Mouse (Mus musculus): Measurements from ENCODE around the gene Sacm1l.
A peak's percentile ranks its signal among the peaks of the same experiment; 100 is the strongest.

Gene Sacm1l

DNA sequence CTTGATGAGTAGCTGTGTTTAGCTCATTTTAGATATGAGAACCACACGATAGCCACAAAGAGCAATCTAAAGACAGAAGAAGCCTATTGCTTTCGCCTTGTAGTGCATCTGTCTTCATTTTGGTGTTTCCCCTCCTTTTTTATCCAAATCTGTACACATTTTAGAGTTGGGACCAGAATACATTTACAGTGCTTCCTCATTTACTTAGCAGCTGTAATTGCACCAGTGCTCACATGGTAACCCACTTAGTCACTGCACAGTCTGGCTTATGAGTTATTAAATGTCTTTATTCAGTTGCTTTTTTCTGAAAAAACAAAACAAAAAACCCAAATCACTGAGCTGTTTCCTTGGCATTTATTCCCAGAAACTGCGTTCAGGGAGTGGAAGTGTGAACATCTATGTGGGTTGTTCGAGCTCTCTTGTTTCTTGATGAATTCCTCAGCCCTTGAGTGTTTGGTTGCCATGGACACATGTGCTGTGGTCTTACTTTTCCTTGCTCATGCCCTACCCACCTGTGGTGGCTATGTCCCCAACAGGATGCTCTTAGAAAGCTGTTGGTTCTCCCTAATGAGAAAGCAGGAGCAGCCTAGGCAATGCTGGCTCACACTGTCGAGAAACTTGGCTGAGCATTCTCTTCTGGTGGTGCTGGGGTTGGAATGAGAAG lies 26.3 kb upstream of the Sacm1l start:
- TF ChIP-seq GATA4 (IDR thresholded peaks at IDR 0.05; ENCODE audit: insufficient replicate concordance, low read length): no peak

DNA sequence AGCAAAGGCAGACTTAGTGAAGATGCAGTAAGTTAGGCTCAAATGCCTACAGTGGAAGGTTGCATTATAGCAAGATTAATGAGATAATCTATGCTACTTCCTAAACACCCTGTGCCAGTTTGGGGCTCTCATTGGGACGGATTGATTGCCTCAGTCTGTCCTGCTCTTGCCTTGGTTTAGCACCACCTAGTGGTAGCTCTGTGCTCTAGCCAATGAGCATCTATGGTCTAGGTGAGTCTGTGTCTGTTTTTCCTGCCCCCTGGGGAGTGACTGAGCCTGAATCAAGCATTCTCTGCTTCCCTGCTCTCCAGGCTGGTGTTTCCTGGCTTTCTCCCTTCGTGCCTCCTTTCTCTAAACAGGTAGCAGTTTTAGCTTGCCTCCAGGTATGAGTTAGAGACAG lies 25.2 kb upstream of the Sacm1l start:
- TF ChIP-seq GATA4 (IDR thresholded peaks at IDR 0.05; ENCODE audit: insufficient replicate concordance, low read length): no peak

DNA sequence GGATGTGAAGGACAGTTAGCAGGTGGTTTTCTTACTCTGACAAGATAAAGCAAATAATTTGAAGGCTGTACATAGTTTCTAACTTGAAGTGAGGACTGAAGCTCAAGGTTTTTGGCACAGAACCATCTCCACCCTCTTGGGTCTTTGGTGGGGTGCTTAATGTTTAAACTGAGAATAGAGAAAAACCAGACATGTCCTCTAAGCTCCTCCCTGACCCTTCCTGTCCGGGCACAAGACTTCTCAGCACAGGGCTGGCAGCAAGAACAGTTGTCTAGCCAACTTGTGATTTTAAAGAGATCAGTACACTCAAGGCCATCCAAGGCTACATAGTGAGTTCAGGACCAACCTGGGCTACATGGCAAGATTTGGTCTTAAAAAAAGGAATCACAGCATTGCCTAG lies 24.0 kb upstream of the Sacm1l start:
- no peak for TF ChIP-seq GATA4 (IDR thresholded peaks at IDR 0.05; ENCODE audit: insufficient replicate concordance, low read length)

DNA sequence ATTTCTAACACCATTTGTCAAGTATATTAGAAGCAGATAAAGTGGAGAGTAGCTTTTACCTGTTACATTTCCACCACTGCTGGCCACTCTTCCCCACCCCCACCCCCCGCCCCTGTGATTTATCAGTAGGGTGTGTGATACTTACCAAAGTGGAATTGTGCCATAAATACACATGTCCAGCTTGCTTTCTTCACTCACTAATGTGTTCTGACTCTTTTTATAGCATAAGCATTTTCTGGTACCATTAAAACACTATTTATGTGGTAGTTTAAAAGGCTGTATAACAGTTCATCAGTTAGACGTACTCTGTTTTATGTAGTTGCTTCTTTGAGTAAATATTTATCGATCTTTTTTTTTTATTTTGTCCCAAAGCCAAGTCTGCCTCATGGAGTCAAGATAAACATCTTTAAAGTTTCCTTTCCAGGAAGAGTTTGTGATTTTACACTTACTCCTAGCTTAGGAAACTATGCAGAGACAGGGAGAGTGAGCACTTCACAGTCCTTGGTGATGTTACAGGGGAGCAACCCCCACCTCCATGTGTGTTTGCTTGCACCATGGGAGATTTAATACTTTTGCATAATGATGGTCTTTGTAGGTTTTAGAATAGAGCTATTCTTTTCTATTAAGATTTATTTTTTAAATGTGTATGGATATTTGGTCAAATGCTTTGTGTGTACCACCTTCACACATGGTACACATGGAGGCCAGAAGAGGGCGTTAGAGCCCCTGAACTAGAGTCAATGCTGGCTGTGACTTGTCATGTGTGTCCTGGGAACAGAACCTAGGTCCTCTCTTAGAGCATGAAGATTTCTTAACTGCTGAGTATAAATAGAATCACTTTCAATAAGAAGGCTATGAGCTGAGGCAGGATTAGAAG lies 23.1 kb upstream of the Sacm1l start:
- TF ChIP-seq GATA4 (IDR thresholded peaks at IDR 0.05; ENCODE audit: insufficient replicate concordance, low read length): no peak

DNA sequence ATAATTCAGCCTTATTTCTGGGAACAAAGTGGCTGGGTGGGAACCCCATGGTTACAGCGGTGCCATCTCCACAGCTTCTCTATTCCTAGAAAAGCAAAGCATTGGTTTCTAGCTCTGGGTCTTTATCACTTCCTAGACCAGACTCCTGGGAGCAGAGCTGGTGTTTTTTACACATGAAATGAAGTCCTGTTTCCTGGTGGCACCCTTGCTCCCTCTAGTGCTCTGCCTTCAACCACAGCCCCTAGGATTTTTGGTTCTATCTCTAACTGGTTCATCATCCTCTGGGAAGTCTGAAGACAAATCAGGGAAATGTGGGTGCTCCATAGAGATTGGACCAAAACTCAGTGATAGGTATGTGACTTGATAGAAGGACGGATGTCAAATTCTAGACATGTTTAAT lies 22.2 kb upstream of the Sacm1l start:
- no peak for TF ChIP-seq GATA4 (IDR thresholded peaks at IDR 0.05; ENCODE audit: insufficient replicate concordance, low read length)

DNA sequence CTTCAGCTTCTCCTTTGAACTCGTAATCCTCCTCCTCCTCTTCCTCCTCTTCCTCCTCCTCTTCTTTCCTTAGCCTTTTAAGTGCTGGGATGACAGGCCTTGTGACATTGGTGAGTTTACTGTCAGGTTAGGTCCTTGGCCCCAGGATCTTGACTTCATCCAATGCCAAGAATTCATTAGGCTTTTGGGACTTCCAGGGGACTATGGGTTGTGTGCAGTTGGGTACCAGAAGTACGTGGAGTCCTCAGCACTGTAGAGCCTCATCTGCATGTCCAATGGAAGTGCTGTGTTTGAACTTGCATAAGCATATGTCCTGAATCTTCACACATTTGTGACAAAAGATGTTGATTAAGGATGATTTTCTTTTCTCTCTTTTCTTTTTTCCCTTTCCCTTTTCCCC lies 20.6 kb upstream of the Sacm1l start:
- no peak for TF ChIP-seq GATA4 (IDR thresholded peaks at IDR 0.05; ENCODE audit: insufficient replicate concordance, low read length)

DNA sequence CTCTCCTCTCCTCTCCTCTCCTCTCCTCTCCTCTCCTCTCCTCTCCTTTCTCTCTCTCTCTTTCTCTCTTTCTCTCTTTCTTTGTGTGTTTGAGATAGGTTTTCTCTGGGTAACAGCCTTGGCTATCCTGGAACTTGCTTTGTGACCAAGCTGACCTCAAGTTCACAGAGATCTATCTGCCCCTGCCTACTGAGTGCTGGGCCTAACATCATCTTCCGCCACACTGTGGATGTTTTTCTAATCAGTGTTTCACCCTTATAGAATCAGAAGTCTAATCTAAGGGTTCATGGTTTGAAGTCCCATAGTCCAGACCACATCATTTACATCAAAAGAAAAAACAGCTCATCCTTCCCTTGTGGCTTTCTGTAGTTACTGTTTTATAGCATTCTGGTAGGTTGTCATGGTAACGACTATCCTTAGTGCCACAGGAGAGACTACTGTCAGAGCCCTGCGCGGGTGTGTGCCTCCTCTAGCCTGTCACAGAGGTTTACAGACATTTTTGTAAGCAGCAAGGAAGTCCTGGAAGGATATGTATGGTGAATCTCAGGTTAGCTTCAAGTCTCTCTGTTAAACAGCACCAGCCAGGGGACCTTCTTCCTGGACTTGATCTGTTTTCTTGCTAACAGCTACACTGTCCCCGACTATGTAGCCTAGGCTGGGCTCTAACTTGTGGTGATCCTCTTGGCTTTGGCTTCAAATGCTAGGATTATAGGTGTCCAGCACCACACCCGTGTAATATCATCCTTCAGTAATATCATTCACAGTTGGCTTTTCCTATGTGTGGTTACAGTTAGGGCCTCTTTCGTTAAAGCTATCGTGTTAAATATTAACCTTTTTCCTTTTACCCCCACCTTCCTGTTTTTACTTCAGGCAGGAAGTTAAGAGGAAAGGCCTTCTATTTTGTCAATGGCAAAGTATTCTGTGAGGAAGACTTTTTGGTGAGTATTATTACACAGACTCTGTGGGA lies 19.6 kb upstream of the Sacm1l start:
- TF ChIP-seq GATA4 (IDR thresholded peaks at IDR 0.05; ENCODE audit: insufficient replicate concordance, low read length): no peak

DNA sequence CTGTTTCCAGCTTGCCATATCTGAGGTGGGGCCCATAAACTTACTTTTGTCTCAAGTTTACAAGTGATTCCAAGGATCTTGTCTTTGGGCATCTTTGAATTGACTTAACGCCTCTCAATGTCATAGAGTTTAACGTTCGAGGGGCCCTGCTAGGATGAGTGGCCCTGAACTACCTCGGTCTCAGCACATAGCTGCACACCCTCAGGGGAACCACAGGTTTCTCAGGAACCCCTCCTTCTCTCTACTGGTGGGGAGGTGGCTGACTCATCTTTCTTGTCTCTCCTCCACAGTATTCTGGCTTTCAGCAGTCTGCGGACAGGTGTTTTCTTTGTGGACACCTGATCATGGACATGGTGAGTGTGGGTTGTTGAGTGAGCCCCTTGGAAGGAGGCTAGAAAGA lies 18.6 kb upstream of the Sacm1l start:
- no peak for TF ChIP-seq GATA4 (IDR thresholded peaks at IDR 0.05; ENCODE audit: insufficient replicate concordance, low read length)

DNA sequence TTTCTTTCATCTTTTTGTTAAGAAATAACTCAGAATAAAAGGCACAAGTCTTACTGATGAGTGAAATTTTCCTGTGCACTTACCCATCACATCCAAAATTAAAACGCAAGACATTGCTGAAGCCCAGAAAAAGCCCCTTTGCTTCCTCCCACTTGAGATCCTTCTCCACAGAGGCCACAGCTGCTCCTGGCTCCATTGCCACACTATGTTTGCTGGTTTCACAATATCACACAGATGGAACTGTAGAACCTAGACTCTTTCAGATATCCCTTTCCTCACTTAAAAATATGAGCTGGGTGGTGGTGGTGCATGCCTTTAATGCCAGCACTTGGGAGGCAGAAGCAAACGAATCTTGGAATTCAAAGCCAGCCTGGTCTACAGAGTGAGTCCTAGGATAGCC lies 17.1 kb upstream of the Sacm1l start:
- TF ChIP-seq GATA4 (IDR thresholded peaks at IDR 0.05; ENCODE audit: insufficient replicate concordance, low read length): no peak

DNA sequence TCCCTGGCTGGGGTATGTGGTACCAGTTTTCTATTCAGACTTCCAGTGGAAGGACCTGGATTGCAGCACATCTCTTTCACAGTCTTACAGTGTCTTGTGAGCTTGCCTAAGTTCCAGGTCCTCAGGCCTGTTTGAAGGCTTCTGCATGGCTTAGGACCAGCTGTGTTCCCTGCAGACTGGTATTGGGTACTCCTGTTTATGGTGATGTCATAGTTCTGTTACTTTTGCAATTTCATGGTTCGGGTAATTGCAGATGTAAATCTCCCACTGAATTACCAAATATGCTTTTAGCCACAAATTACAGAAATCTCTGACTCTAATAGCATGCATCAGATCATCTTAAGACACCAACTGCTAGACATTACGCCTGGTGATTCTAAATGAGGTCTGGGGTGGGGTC lies 14.5 kb upstream of the Sacm1l start:
- no peak for TF ChIP-seq GATA4 (IDR thresholded peaks at IDR 0.05; ENCODE audit: insufficient replicate concordance, low read length)

DNA sequence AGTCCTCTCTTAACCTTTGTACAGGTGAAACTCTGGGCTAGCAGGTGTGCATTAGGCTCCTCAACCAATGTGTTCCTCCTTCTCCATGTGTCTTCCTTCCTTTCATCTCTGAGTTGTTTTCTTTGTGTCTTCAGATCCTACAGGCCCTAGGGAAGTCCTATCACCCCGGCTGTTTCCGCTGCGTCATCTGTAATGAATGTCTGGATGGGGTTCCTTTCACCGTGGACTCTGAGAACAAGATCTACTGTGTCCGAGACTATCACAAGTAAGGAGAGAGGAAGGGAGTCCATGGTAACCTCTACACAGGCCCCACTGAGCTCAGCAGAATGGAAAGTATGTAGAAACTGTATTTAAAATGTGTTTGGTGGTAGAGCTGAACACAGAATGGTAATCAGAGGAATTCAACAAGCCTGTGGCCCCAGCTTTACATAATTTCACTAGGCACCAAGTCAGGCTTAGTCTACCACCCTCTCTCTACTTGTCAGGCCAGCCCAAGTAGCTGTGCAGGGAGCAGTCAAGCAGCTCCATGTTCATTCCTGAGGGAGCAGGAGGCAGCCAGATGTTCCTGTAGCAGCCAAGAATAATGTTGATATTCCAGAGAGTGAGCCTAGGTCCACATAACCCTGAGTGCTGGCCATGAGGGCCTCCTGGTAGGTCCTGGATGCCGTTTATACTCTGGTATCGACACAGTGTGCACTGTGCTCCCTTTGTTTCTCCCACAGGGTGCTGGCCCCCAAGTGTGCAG lies 12.7 kb upstream of the Sacm1l start:
- TF ChIP-seq GATA4 (IDR thresholded peaks at IDR 0.05; ENCODE audit: insufficient replicate concordance, low read length): peak; percentile 89

DNA sequence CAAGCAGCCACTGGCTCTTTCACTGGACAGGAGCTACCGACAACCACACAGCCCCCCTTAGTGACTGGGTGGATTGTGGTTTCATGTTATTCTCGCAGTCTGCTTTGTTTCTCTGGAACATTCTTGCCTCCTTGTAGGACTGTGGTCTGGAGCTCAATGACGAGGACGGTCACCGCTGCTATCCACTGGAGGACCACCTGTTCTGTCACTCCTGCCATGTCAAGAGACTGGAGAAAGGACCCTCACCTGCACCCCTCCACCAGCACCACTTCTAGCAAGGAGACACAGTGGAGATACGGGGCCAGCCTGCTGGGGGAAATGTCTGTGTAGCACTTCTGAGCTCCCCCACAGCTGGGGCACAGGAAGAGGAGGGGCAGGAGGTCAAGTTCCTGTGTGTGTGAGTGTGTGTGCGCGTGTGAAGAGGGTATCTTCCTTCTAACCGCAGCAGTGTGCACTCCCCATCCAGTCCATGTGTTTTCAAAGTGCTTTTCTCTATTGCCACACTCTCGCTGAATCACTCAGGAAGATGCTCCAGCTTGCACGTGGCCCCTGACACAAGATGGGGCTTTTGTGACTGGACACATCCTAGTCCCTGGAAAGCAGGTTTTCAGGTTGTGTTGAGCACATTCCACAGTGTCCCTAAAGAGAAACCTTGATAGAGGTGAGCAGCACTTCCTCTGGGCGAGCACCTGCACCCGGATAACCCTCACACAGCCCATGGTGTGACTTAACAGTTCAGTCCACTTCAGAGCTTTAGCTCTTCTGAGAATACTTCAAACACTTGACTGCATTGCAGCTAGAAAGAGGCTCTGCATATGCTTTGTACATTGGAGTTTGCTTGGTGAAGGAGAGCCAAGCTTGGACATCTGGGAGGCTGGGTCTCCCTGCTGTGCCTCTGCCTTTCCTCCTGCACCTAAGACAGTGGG lies 10.3 kb upstream of the Sacm1l start:
- no peak for TF ChIP-seq GATA4 (IDR thresholded peaks at IDR 0.05; ENCODE audit: insufficient replicate concordance, low read length)

DNA sequence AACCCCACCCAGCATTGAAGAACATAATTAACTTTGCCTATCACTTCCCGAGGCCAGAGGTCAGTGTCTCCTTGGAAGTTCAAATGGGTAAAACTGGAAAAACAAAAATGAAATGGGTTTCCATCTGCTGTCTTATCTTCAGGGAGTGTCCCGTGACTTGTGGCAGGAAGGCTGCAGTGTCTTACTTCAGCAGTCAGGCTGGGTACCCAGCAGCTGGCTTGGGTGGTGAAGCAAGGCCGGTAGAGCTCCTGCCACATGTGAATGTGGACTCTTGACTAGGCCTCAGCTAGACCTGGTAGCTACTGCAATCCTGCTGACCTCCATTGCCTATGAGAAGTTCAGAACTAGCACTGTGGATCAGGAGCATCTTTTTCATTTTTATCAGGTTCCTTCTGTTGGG lies 8.8 kb upstream of the Sacm1l start:
- TF ChIP-seq GATA4 (IDR thresholded peaks at IDR 0.05; ENCODE audit: insufficient replicate concordance, low read length): peak; percentile 80; the same call in 1 of the 2 replicates

DNA sequence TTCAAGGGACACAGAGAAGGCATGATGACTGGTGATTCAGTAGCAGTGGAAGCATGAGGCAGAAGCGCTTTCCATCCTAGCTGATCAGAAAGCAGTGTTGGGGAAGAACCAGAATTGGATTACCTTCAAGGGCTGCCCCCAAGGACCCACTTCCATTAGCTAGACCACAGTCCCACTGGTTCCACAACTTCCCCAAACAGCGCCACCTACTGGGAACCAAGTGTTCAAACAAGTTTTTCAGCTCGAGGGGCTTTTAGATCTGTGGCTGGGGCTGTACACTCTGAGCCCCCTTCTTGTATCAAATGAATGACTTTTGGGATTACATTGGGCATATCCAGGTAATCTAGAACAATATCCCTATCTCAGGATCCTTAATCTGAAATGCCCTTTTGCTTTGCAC lies 5.9 kb upstream of the Sacm1l start:
- no peak for TF ChIP-seq GATA4 (IDR thresholded peaks at IDR 0.05; ENCODE audit: insufficient replicate concordance, low read length)
